Mouse (Mus musculus) pancreas, adult 10 weeks (tissue): Measurements from ENCODE around the gene Vat1. TPM values are rescaled to one million over a fixed set of nuclear protein-coding genes. Genes with fewer than 3 reads are reported as not detected.

ENCODE experiments used
- polyA plus RNA-seq: library from polyadenylated mRNA; stranded (reverse); fragments of 350-450 nt; fragmentation: Illumina TruSeq; extraction: RNeasy Lipid Tissue Mini Kit (QIAGEN cat#74804); gene quantifications from one replicate; pipeline ENCODE4 v1.2.3, GENCODE M21; 2015; ENCODE audit warnings: low read depth, low replicate concordance; ENCODE audit not compliant: insufficient read depth

Gene Vat1
- polyA plus RNA-seq = 30.4 TPM

DNA sequence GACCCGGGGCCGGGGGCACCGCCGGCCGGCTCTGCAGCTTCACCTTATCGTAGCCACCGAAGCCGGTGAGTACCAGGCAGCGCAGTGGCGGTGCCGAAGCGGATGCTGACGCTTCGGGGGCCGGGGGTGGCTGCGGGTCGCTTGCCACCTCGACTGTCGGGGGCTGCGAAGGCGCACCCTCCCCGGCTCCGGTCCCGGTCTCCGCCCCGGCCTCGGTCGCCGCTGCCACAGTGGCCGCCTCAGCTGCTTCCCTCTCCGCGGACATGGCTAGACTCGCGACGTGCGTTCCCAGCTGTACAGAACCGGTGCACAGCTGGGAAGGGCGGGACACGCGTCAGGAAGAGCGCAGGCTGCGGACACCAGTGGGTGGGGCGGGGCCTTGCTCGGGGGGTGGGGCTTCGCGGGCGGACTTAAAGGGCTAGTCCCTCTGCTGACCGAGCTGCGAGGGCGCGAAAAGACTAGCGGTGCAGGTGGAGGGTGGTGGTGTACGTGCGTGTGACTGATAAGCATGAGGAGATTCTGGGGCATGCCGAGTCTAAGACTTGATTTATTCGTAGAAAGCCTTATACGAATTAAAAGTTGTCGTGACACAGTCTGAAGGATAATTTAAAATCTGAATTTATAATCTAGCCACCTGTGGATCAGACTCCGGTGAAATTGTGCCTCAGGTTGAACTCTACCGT is at the start of gene Vat1:
Vat1 (minus strand) TSS at position 362 of the 683 bp plus-strand sequence.

DNA sequence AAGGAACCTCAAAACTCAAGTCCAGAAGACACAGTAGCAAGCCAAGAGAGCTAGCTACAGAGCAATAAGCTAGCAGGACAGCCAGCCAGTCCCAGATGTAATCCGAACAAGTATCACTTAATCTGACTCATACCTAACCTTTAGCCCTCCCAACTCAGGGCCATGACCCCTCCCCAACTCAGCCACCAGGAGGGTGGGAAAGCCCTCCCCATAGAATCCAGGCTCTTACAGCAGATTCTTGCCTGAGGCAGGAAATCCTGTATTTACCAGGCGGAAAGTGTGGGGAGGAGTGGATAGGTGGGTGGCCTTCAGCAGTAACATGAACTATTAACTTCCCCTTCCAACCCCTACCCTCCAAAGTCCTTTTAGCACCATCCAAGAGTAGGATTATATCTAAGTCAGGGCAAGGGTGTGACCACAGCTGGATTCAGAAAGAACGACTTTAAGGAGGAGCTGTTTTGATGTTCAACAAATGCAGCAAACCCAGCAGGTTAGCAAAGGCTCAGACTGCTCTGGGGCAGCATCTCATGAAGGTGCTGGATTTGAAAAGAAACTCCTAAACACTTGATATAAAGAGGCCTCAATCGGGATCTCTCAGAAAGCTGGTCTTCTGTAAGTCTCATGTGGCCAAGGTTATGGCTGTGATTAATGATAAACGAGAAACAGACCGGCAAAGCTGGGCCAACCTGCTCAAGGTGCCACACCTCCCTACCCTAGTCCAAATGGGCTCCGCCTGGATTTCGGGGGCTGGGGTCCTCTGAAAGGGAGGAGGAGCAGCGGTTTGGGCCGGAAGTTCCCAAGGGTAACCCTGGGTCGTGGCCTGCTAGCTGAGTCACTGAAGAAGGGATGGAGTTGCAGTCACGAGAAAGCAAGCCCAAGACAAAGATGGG is 1.6 kb downstream of the Vat1 start, which contains the start of gene Rnd2:
Rnd2 (plus strand) TSS at position 789 of the 890 bp plus-strand sequence.

DNA sequence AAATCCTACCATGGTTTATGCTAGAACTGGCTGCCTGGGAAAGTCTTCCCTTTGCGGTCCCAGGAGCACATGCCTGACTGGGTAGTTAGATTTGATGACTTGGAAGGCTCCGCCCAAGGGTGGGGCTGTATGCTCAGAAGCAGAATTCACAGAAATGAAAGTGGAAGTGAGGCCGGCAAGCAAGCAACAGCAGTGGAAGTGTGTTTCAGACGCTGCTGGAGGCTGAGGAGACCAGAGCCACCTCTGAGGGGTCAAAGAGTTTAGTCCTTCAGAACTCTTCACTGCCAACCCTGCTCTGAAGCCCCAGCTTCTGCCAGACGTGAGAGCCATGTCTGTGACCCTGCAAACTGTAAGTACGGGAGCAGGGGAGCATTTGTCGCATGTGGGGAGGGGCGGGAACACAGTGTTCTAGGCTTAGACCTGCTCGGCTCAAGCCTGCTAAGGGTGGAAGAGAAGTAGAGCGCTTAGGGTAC is 17.7 kb downstream of the Vat1 start, which contains the start of gene Ifi35:
Ifi35 (plus strand) TSS at position 134 of the 473 bp plus-strand sequence.

DNA sequence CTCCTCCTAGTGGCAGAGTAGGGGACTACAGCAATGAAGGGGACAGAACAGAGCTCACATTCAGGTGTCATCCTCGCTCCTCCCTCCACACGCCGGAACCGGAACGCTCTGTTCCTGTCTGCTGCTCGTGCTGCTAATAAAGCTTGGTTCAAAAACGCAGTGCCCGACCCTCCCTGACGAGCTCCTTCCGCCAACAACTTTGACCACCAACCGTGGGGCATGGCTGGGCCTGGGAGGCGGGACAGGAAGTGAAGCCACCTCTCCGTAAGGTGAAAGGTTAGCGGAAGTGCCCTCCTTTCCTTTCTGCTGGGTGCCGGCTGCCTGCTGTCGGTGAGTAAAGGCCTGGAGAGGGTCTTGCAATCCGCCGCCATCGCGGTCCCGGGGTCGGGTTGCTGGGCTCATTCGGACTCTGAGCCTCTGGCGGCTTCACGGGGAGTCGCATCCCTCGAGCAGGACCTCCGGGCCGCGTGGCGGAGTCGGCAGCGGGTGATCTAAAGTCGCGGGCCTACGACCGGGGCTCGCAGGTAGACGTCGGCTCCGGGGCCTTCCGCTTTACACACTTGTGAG is 23.8 kb downstream of the Vat1 start, which contains the start of gene Rpl27:
Rpl27 (plus strand) TSS at position 172 of the 567 bp plus-strand sequence.

DNA sequence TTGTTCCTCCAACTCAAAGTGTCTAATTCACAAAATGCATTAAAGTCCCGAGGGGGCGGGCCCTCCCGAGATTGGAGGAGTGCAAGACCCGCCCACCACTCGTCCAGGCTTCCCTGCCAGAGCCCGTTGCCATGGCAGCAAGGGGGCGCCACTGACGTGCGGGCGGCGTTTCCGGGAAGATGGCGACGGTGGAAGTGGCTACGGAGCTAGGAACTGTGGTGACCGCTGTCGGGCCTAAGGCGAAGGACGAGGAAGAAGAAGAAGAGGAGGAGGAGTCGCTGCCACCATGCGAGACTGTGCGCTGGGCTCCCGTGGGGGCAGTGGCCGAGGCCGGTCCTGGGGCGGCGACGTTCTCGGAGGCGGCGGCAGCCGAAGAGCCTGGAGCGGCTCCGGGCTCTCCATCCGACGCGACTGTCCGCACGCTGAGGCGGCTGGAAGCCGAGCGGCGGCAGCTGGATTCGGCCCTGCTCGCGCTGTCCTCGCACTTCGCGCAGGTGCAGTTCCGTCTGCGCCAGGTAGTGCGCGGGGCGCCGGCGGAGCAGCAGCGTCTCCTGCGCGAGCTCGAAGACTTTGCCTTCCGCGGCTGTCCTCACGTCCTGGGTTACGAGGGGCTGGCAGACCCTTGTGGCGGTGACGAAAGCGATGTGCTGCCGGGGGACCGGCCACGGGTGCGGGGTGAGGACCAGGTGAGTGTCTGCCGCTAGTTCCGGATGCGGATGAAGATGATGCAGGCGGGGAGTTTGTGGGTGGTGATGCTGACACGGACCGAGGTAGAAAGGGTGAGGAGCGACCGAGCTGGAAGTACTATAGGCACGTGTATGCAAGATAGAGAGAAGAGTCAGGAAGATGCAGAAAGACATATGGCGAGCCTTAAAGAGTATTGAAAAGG is 40.9 kb downstream of the Vat1 start, which contains the start of the genes Rundc1 and Ptges3l:
Rundc1 (plus strand) TSS at position 161 of the 889 bp plus-strand sequence.
Ptges3l (minus strand) TSS at position 409 of the 889 bp plus-strand sequence.

DNA sequence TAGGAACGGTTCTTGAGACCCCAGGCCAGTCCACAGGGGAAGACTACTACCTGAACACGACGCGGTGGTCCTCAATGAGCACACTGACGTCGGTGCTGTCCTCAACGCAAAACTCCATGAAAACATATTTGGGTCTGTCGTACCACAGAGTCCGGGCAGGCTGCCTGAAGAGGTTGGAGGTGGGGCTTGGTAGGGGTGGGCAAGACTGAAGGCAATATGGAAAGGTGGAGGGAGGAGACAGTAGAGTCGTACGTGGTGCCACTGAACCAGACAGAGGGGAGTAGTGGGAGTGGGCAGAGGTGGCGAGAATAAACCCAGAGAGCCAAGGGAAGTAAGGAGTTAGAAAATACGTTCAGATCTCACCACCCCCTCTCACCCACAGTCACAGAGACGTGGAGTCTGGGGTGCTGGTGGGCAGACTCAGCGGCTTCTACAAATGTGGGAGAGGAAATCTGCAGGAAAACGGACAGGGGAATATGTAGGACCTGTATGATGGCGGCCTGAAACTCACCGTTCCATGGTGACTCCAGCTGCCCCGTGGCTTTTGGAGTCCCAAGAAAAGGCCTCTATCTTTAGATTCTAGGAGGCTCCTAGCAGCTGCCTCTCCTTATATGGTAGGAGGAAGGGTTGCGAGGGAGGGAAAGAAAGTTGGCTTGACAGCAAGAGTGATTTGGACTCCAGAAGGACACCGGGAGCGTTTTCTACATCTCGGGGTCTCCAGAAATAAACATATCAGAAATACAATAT is 41.8 kb downstream of the Vat1 start, which contains the start of gene Gm27029:
Gm27029 (minus strand) TSS at position 692 of the 747 bp plus-strand sequence.

DNA sequence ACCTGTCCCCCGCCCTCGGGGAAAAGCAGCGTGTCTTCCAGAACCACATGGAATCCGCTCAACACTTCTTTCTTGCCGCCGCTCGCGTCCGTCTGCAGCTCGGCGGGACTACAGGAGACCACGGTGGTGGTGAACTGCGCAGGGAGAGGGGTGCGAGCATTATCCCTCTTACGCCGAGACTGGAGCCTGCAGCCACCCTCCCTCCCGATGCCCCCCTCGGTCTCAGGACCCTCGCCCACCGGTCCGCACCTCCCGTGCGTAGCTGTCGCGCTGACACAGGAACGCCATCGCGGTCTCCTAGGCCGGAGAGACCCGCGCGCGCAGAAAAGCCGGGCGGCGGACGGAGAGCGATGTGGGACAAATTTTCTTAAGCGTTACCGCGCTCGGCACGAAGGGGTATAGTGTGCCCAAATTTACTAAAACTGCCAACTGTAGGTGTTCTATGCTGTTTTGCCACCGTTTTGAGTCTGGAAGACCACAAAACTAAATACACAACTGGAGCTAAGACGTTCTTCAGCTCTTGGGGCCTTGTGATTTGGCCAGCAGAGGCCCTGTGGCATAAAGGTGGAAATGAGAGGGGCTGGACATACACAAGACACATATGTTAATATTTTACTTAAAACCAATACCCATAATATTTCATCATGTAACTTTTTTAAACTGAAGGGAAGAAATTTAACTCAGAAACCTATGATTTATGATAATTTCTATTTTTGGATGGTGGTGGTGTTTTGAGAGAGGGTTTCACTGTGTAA is 48.8 kb downstream of the Vat1 start, which contains the start of gene Aarsd1:
Aarsd1 (minus strand) TSS at position 515 of the 755 bp plus-strand sequence.

Other genes starting within 250 kb of the Vat1 start
- 9.6 TPM for gene Ezh1, start 239.8 kb downstream of the Vat1 start, polyA plus RNA-seq
- gene Ramp2, start 220.2 kb downstream of the Vat1 start, polyA plus RNA-seq = 30.5 TPM
- 32.2 TPM for gene Vps25, start 212.5 kb downstream of the Vat1 start, polyA plus RNA-seq
- gene Wnk4, start 205.7 kb downstream of the Vat1 start, polyA plus RNA-seq = 4.7 TPM
- not detected for gene Cntd1, start 187.2 kb downstream of the Vat1 start, polyA plus RNA-seq
- gene Coa3, start 187.1 kb downstream of the Vat1 start, polyA plus RNA-seq = 56.2 TPM
- 20.4 TPM for gene Becn1, start 163.9 kb downstream of the Vat1 start, polyA plus RNA-seq
- gene Psme3, start 150.0 kb downstream of the Vat1 start, polyA plus RNA-seq = 15.3 TPM
- gene Aoc2, start 141.2 kb downstream of the Vat1 start, polyA plus RNA-seq = 4.8 TPM
- 8.3 TPM for gene Aoc3, start 135.6 kb downstream of the Vat1 start, polyA plus RNA-seq
- gene G6pc, start 98.7 kb downstream of the Vat1 start, polyA plus RNA-seq = not detected
- gene Aarsd1, start 48.6 kb downstream of the Vat1 start, polyA plus RNA-seq = 7.0 TPM
- 3.0 TPM for gene Gm27029, start 41.4 kb downstream of the Vat1 start, polyA plus RNA-seq
- gene Rundc1, start 41.1 kb downstream of the Vat1 start, polyA plus RNA-seq = 8.9 TPM
- gene Ptges3l, start 40.9 kb downstream of the Vat1 start, polyA plus RNA-seq = not detected
- gene Rpl27, start 23.9 kb downstream of the Vat1 start, polyA plus RNA-seq = 186 TPM
- gene Ifi35, start 17.8 kb downstream of the Vat1 start, polyA plus RNA-seq = 19.5 TPM
- 3.9 TPM for gene Rnd2, start 1.2 kb downstream of the Vat1 start, polyA plus RNA-seq
- 0.92 TPM for gene Brca1, start 85.7 kb upstream of the Vat1 start, polyA plus RNA-seq
- 46.2 TPM for gene Nbr1, start 85.9 kb upstream of the Vat1 start, polyA plus RNA-seq
- 6.8 TPM for gene Tmem106a, start 116.0 kb upstream of the Vat1 start, polyA plus RNA-seq
- gene Gm11634, start 133.0 kb upstream of the Vat1 start, polyA plus RNA-seq = not detected
- 8.8 TPM for gene Rdm1, start 161.0 kb upstream of the Vat1 start, polyA plus RNA-seq
- gene Arl4d, start 199.3 kb upstream of the Vat1 start, polyA plus RNA-seq = 8.4 TPM